Mouse (Mus musculus) heart, postnatal 0 days (tissue): ENCODE measurements around the gene Capg.

ENCODE experiments used
- CTCF ChIP-seq: IDR thresholded peaks from 2 replicates; pipeline ENCODE4 v1.5.1; 2016; ENCODE audit warnings: antibody characterized with exemption, control low read depth, low read depth
- EP300 ChIP-seq: IDR thresholded peaks from 2 replicates; pipeline ENCODE4 v1.6.1; 2016; ENCODE audit warnings: antibody characterized with exemption, low read depth

DNA sequence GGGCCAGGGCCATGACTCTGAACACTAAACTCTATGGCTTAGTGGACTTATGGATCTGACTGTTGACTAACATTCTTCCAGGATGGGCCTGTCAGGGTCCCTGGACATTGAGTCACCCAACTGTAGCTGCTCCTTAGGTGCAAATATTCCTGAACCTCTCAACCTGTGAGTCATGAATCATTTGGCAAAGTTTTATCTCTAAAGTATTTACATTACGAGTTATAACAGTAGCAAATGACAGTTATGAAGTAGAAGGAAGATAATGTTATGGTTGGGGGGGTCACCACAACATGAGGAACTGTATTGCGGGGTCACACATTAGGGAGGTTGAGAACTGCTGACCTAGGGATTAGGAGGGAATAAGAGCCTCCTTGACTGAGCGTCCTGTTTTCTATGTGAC, 3.7 kb downstream of the Capg start:
- TF ChIP-seq CTCF (no peak), EP300 (no peak)
